Mouse (Mus musculus) heart, postnatal 0 days (tissue): ENCODE results near the gene Dclk1.

Source experiments
- CTCF ChIP-seq: IDR thresholded peaks from 2 replicates; pipeline ENCODE4 v1.5.1; 2016; ENCODE audit warnings: antibody characterized with exemption, control low read depth, low read depth
- EP300 ChIP-seq: IDR thresholded peaks from 2 replicates; pipeline ENCODE4 v1.6.1; 2016; ENCODE audit warnings: antibody characterized with exemption, low read depth

DNA sequence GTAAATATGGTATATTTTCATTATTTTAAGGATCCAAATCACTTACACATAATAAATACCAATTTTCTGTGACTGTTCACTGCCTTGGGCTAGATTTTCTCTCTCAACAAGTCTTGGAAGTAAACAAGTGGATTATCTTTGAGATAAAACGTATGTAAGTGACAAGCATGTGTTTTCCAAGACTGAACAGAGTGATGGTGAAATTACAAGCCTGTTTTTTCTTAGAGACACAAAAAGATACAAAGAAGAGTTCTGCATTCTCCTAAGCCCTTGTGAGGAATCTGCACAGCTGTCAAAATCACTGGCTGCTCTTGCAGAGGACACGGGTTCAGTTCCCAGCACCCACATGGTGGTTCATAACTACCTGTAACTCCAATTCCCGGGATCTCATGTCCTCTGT lies 151.4 kb downstream of the Dclk1 start:
- TF ChIP-seq EP300: no peak
- TF ChIP-seq CTCF: no peak
